Mouse (Mus musculus): ENCODE results near the gene Sco2.
A peak's percentile ranks its signal among the peaks of the same experiment; 100 is the strongest.

The Sco2 gene

GRCm38 (mm10) chr15:89373762-89374248, at the start of gene Sco2:
TSS of gene Sco2 (minus strand) at chr15:89373846.
- peak; percentile 94 for DNase-seq (ENCODE audit: low read depth)

GRCm38 (mm10) chr15:89421938-89422337, 48.3 kb upstream of the Sco2 start:
- no peak for DNase-seq (ENCODE audit: low read depth)

- DNase-seq (ENCODE audit: low read depth) = no peak
These were observed 41.6 kb upstream of the Sco2 start for GRCm38 (mm10) chr15:89415282-89415681.

- no peak for DNase-seq (ENCODE audit: low read depth)
These were observed 36.5 kb upstream of the Sco2 start, which contains the start of gene Syce3 for GRCm38 (mm10) chr15:89410118-89410517. TSS of gene Syce3 (minus strand) at chr15:89410503.

- no peak for DNase-seq (ENCODE audit: low read depth)
These were observed 33.0 kb upstream of the Sco2 start for GRCm38 (mm10) chr15:89406691-89407090.

- no peak for DNase-seq (ENCODE audit: low read depth)
These were observed 31.4 kb upstream of the Sco2 start for GRCm38 (mm10) chr15:89404831-89405623.

GRCm38 (mm10) chr15:89402471-89402870, 28.8 kb upstream of the Sco2 start:
- DNase-seq (ENCODE audit: low read depth) = peak; percentile 7

GRCm38 (mm10) chr15:89399716-89400115, 26.1 kb upstream of the Sco2 start:
- no peak for DNase-seq (ENCODE audit: low read depth)

GRCm38 (mm10) chr15:89398146-89398545, 24.5 kb upstream of the Sco2 start:
- no peak for DNase-seq (ENCODE audit: low read depth)

GRCm38 (mm10) chr15:89396883-89397282, 23.2 kb upstream of the Sco2 start:
- no peak for DNase-seq (ENCODE audit: low read depth)

- no peak for DNase-seq (ENCODE audit: low read depth)
These were observed 16.4 kb upstream of the Sco2 start for GRCm38 (mm10) chr15:89390081-89390480.

- DNase-seq (ENCODE audit: low read depth) = no peak
These were observed 13.5 kb upstream of the Sco2 start for GRCm38 (mm10) chr15:89387127-89387526.

- DNase-seq (ENCODE audit: low read depth) = no peak
These were observed 11.0 kb upstream of the Sco2 start, which contains the start of gene Klhdc7b for GRCm38 (mm10) chr15:89384617-89385016. TSS of gene Klhdc7b (plus strand) at chr15:89384917.

GRCm38 (mm10) chr15:89379429-89379828, 5.8 kb upstream of the Sco2 start:
- no peak for DNase-seq (ENCODE audit: low read depth)

GRCm38 (mm10) chr15:89378831-89379401, 5.3 kb upstream of the Sco2 start, which contains the start of gene Odf3b:
TSS of gene Odf3b (minus strand) at chr15:89379282.
- no peak for DNase-seq (ENCODE audit: low read depth)

GRCm38 (mm10) chr15:89377938-89378828, 4.5 kb upstream of the Sco2 start:
- no peak for DNase-seq (ENCODE audit: low read depth)

- DNase-seq (ENCODE audit: low read depth) = no peak
These were observed 3.7 kb upstream of the Sco2 start for GRCm38 (mm10) chr15:89377362-89377761.

- DNase-seq (ENCODE audit: low read depth) = no peak
These were observed 3.3 kb upstream of the Sco2 start, which contains the start of gene Tymp for GRCm38 (mm10) chr15:89376957-89377356. TSS of gene Tymp (minus strand) at chr15:89377039.

- no peak for DNase-seq (ENCODE audit: low read depth)
These were observed 2.4 kb upstream of the Sco2 start for GRCm38 (mm10) chr15:89376040-89376439.

- DNase-seq (ENCODE audit: low read depth) = no peak
These were observed 1.3 kb upstream of the Sco2 start for GRCm38 (mm10) chr15:89374801-89375534.

GRCm38 (mm10) chr15:89374340-89374739, 694 bp upstream of the Sco2 start:
- DNase-seq (ENCODE audit: low read depth) = no peak

Data from 416B (cell line).